Mouse (Mus musculus) c-Kit-positive CD71-positive TER-119-negative erythroid progenitor cells, embryonic 14.5 days (primary cell): ENCODE measurements around the gene Xpo5.

Experiments
- DNase-seq: peaks from one replicate; pipeline ENCODE4 v3.0.0-alpha.2; 2013; ENCODE audit warnings: low read depth

Xpo5 gene

GRCm38 (mm10) chr17:46284653-46285052, 82.1 kb downstream of the Xpo5 start:
- DNase-seq = no peak

DNA sequence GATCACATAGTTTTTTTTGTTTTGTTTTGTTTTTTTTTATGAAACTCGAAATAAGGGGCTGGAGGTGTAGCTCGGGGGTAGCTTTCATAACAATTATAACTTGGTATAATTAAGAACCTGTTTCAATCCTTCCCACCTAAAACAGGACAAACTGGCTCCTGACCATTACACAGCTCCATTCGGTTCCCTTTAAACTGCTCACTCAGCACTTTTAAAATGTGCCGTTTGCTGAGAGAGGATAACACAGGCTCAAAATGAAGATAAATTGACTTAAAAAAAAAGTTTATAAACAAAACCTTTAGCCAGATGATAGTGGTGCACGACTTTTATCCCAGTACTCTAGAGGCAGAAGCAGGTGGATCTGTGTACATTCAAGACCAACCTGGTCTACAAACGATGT, 82.8 kb downstream of the Xpo5 start:
- DNase-seq = no peak

DNA sequence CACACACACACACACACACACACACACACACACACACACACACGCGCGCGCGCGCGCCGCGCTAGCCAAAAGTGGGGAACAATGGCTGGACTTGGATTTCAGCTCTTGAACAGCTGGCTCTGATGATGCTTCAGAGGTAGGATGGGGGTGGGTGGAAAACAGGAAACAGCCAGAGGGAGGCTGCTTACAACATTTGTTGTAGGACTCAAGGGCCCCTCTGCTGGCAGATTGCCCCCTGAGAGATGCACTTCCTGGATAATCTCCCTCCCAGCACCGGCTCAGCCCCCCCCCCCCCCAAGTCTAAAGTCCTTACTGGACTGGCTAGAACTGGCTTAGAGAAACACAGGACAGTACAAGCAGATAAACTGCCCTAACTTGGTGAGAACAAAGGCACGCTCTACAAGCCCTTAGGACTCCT, 85.1 kb downstream of the Xpo5 start:
- no peak for DNase-seq
